Mouse (Mus musculus) fibroblast of lung, adult 2 months (primary cell): ENCODE results near the gene Marcksl1.

Experiments used
- DNase-seq: peaks from one replicate; pipeline ENCODE4 v3.0.0-alpha.2; 2011; ENCODE audit warnings: low read depth

The Marcksl1 gene

GRCm38 (mm10) chr4:129558321-129558955 is 45.1 kb downstream of the Marcksl1 start:
- DNase-seq, result no peak

DNA sequence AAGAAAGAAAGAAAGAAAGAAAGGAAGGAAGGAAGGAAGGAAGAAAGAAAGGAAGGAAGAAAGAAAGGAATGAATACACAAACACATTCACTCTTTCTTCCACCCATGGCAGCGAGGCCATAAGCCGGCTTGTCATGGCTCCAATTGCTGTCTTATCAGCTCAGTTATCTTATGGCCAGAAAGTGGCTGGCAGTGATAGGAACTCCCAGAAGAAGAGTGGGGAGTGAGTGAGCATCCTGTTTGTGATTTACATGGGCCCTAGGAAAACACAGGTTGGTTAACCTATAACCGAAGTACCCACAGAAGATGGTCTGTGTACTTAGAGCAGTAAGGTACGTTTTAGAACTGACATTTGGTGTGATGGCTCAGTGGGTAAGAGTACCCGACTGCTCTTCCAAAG is 47.8 kb downstream of the Marcksl1 start:
- no peak for DNase-seq

DNA sequence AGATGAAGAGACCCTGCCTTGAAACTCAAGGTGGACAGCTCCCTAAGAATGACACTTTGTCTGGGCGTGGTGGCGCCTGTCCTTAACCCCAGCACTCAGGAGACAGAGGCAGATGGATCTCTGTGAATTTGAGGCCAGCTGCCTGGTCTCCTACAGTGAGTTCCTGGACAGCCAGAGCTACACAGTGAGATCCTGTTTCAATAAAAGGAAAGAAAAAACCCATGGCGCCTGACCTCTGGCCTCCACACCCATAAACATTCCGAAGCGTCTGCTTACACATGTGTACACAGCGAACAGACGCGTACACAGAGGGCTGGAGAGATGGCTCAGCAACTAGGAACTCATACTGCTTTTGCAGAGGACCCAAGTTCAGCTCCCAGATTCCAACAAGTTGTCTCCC is 50.3 kb downstream of the Marcksl1 start:
- no peak for DNase-seq

- DNase-seq, result no peak
These were observed 51.8 kb downstream of the Marcksl1 start for GRCm38 (mm10) chr4:129565139-129565538.
